25 mouse cellular contexts compared by ENCODE assay signal in the genomic region with DNA sequence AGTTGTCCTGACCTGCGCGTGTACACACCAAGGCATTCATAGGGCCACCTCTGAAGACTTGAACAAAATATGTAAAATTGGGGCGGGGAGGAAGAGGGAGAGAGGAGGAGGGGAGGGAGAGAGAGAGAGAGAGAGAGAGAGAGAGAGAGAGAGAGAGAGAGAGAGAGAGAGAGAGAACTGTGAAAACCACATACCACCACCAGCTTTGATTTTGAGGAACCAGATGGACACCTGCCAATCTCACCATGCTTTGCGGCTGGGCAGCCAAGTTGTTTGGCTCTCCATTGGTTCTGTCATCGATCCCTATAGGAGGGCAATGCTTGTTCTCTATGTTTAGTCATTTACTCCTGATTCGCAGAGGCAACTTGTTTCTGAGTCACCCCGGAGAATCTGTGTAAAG. TPM values are rescaled to one million over a fixed set of nuclear protein-coding genes. Genes with fewer than 3 reads are reported as not detected.
DNase-seq lines count a peak whose midpoint lies in the region; TF ChIP-seq lines count a peak whose summit lies in the region.
"Had no signal": no experiment of that assay in that cellular context is flagged by ENCODE, and none has a peak within 500 bp of the region (broad histone marks: within the 10 kb centered on the region; RNA-seq: fewer than 3 reads in every experiment).

No protein-coding gene starts in this region.

- intact Hi-C loops in heart, postnatal 10 days (cut with DNase I), result no loop called here

- TF ChIP-seq POLR2A in bone marrow macrophage, adult 2 months (IDR thresholded peaks at IDR 0.05; ENCODE audit: borderline replicate concordance, low read depth, low read length), result no peak

- no peak for DNase-seq in heart, embryonic 10.5 days (ENCODE audit: low spot score)
- no peak for DNase-seq in heart, postnatal 10 days
- peak; percentile 42 for DNase-seq in 416B (ENCODE audit: low read depth)
- no peak for DNase-seq in ES-E14 (ENCODE audit: low read depth, low spot score)
- DNase-seq in urinary bladder, postnatal 14 days (ENCODE audit: low spot score), result no peak
- no peak for DNase-seq in cerebellum, adult 11 months
- DNase-seq in kidney, postnatal 25 days, result no peak
- DNase-seq: adrenal gland, postnatal 10 days; adrenal gland, postnatal 36 days; cerebellum, adult 11-12 months; cerebellum, adult 8-10 months; cerebellum, postnatal 36 days; embryo, embryonic 11 days; gastrocnemius, postnatal 25 days; heart, adult 2 months; heart, postnatal 36 days had no signal

- WGBS in heart, embryonic 10.5 days, result 86% methylated on average over 7 of the region's 7 CpGs

- no peaks in the 10 kb centered on the region for H3K27me3 ChIP-seq in heart, embryonic 10.5 days (ENCODE audit: insufficient read depth, poor library complexity, severe bottlenecking)
- H3K27me3 ChIP-seq: embryonic facial prominence, embryonic 13.5 days; forebrain, embryonic 12.5 days; forebrain, embryonic 15.5 days; hindbrain, embryonic 12.5 days; hindbrain, embryonic 15.5 days had no signal

- no peaks in the 10 kb centered on the region for H3K9me3 ChIP-seq in heart, embryonic 10.5 days
- no peaks in the 10 kb centered on the region for H3K9me3 ChIP-seq in ES-E14 (ENCODE audit: control insufficient read depth, insufficient read depth, low read depth, low read length)
- H3K9me3 ChIP-seq: embryonic facial prominence, embryonic 10.5 days; embryonic facial prominence, embryonic 13.5 days; forebrain, embryonic 12.5 days; forebrain, embryonic 15.5 days; G1E; hindbrain, embryonic 12.5 days; hindbrain, embryonic 15.5 days had no signal

- H3K4me3 ChIP-seq in heart, embryonic 10.5 days, result no peak overlapping the region
- H3K4me3 ChIP-seq in ES-E14 (ENCODE audit: insufficient read depth in 1 of 2, low read depth in 1 of 2, low read length in 2 of 2, poor library complexity in 1 of 2, severe bottlenecking in 1 of 2), result no peak overlapping the region
- no peak overlapping the region for H3K4me3 ChIP-seq in bone marrow macrophage, adult 2 months (ENCODE audit: insufficient read depth, low read length)
- H3K4me3 ChIP-seq: embryonic facial prominence, embryonic 10.5 days; embryonic facial prominence, embryonic 13.5 days; erythroblast, embryonic 14.5 days; forebrain, embryonic 12.5 days; forebrain, embryonic 15.5 days; heart, adult 2 months; hindbrain, embryonic 12.5 days; hindbrain, embryonic 15.5 days had no signal

- peaks cover 42% of the 10 kb centered on the region for H3K4me1 ChIP-seq in heart, embryonic 10.5 days
- peaks cover 21 to 28% of the 10 kb centered on the region in 2 experiments for H3K4me1 ChIP-seq in ES-E14 (ENCODE audit: control insufficient read depth in 2 of 2, insufficient read depth in 2 of 2, low read length in 2 of 2, poor library complexity in 1 of 2)
- peaks cover 40% of the 10 kb centered on the region for H3K4me1 ChIP-seq in bone marrow macrophage, adult 2 months (ENCODE audit: control insufficient read depth, insufficient read depth, low read length)

- TF ChIP-seq CTCF in bone marrow macrophage, adult 2 months (IDR thresholded peaks at IDR 0.05; ENCODE audit: low read depth, low read length), result no peak

- no peaks in the 10 kb centered on the region for H3K36me3 ChIP-seq in heart, embryonic 10.5 days
- H3K36me3 ChIP-seq in ES-E14 (ENCODE audit: control insufficient read depth, insufficient read depth, low read length, poor library complexity, severe bottlenecking), result no peaks in the 10 kb centered on the region
- H3K36me3 ChIP-seq: embryonic facial prominence, embryonic 10.5 days; embryonic facial prominence, embryonic 13.5 days; forebrain, embryonic 12.5 days; forebrain, embryonic 15.5 days; G1E; hindbrain, embryonic 12.5 days; hindbrain, embryonic 15.5 days had no signal

- in situ Hi-C loops in ES-E14 (cut with MboI; ENCODE audit: low sequenced_read_pairs in 2 of 2, unreplicated experiment in 2 of 2), result no loop called here

- H3K9ac ChIP-seq in ES-E14 (ENCODE audit: insufficient read depth, low read depth, low read length, poor library complexity, severe bottlenecking), result peak overlapping the region; percentile 3; the same call in 1 of the 2 replicates
- H3K9ac ChIP-seq: embryonic facial prominence, embryonic 13.5 days; forebrain, embryonic 12.5 days; forebrain, embryonic 15.5 days; hindbrain, embryonic 12.5 days; hindbrain, embryonic 15.5 days had no signal

- H3K27ac ChIP-seq in heart, embryonic 10.5 days, result peak overlapping the region; percentile 82; the same call in 1 of the 2 replicates
- H3K27ac ChIP-seq in ES-E14 (ENCODE audit: insufficient read depth, low read depth, low read length, poor library complexity, severe bottlenecking), result peak overlapping the region; percentile 96
- H3K27ac ChIP-seq in bone marrow macrophage, adult 2 months (ENCODE audit: insufficient read depth, low read depth, low read length), result peak overlapping the region; percentile 27; the same call in 1 of the 2 replicates
- H3K27ac ChIP-seq: embryonic facial prominence, embryonic 10.5 days; embryonic facial prominence, embryonic 13.5 days; forebrain, embryonic 12.5 days; forebrain, embryonic 15.5 days; heart, adult 2 months; hindbrain, embryonic 12.5 days; hindbrain, embryonic 15.5 days had no signal

TF ChIP-seq in ES-E14, 5 proteins besides CTCF, POLR2A, EP300 and RAD21:
- TF ChIP-seq HCFC1 (IDR thresholded peaks at IDR 0.05; ENCODE audit: borderline replicate concordance, insufficient read depth, low read length) (no peak), ZC3H11A (IDR thresholded peaks at IDR 0.05; ENCODE audit: borderline replicate concordance, low read depth, low read length) (no peak), MAFK (IDR thresholded peaks at IDR 0.05; ENCODE audit: insufficient read depth, low read depth, low read length) (no peak), ZNF384 (IDR thresholded peaks at IDR 0.05; ENCODE audit: low read depth, low read length) (no peak), CHD2 (IDR thresholded peaks at IDR 0.05; ENCODE audit: low read depth, low read length) (no peak)

RNA-seq across cellular contexts. Expression of a gene that starts 21.7 kb away (rescaled TPM):
- 14.8 and 15.8 TPM in 2 replicates for polyA plus RNA-seq in heart, embryonic 10.5 days (2016; fragmentation: Nextera tagmentation; extraction: Ambion mirVana)
- total RNA-seq in heart, postnatal 10 days (2021), result 10 to 100 TPM; 27.6 to 28.4 TPM
- 73.6 and 83.4 TPM in 2 replicates for total RNA-seq in ES-E14 (2012; rRNA removed)
- 118 and 119 TPM in 2 replicates for polyA plus RNA-seq in bone marrow macrophage, adult 2 months (2012; ENCODE audit: insufficient read depth, insufficient read length, missing spikeins)

Comparison
In these comparisons a context has a peak if more than half of its experiments do, and no peak if none do; other contexts are left out.
1. H3K27ac ChIP-seq: peak in every context shown above with its lines; median percentile 96 in ES-E14; 82 in heart, embryonic 10.5 days; 27 in bone marrow macrophage, adult 2 months.